Mouse (Mus musculus) liver, adult 2 months (tissue): ENCODE measurements at regions not wholly inside any gene's neighbourhood (a gene's known extent, or its start where the extent isn't known, plus 50 kb on each side); places are given as distances from the start of the nearest gene placed in this dataset.

Experiments
- DNase-seq: peaks from one replicate; pipeline ENCODE4 v3.0.0-alpha.2; 2011; ENCODE audit warnings: low read depth, low spot score; ENCODE audit errors: extremely low read depth
- H3K27ac ChIP-seq: fragments of 200-500 bp; replicated peaks from 2 replicates; pipeline ENCODE4 v1.5.1; 2012; ENCODE audit warnings: low read depth, mild to moderate bottlenecking, control low read depth, inconsistent platforms, low read length; ENCODE audit not compliant: insufficient read depth
- H3K27me3 ChIP-seq: fragments of 200-500 bp; 2 replicates; pipeline ENCODE4 v1.6.1; 2012; ENCODE audit warnings: mild to moderate bottlenecking, moderate library complexity, low read length, inconsistent platforms; ENCODE audit not compliant: control insufficient read depth, insufficient read depth
- H3K36me3 ChIP-seq: fragments of 200-500 bp; 2 replicates; pipeline ENCODE4 v1.6.1; 2012; ENCODE audit warnings: low read length, inconsistent platforms; ENCODE audit not compliant: control insufficient read depth, insufficient read depth
- H3K4me1 ChIP-seq: fragments of 200-500 bp; 2 replicates; pipeline ENCODE4 v1.6.1; 2011; ENCODE audit warnings: low read length; ENCODE audit not compliant: control insufficient read depth, insufficient read depth
- H3K4me3 ChIP-seq: fragments of 200-500 bp; 2 replicates; pipeline ENCODE4 v1.5.1; 2011; ENCODE audit warnings: low read depth, mild to moderate bottlenecking, control low read depth, low read length, moderate library complexity; ENCODE audit not compliant: insufficient read depth
- H3K79me2 ChIP-seq: fragments of 200-500 bp; 2 replicates; pipeline ENCODE4 v1.6.1; 2012; ENCODE audit warnings: inconsistent platforms, mild to moderate bottlenecking, low read length, moderate library complexity; ENCODE audit not compliant: control insufficient read depth, insufficient read depth
- H3K9ac ChIP-seq: fragments of 200-500 bp; 2 replicates; pipeline ENCODE4 v1.6.1; 2012; ENCODE audit warnings: low read depth, mild to moderate bottlenecking, control low read depth, inconsistent platforms, low read length
- CTCF ChIP-seq: fragments of 200-500 bp; IDR thresholded peaks from 2 replicates; pipeline ENCODE4 v1.5.1; 2011; ENCODE audit warnings: low read depth, low read length, control low read depth
- POLR2A ChIP-seq: fragments of 200-500 bp; IDR thresholded peaks from 2 replicates; pipeline ENCODE4 v1.6.1; 2011; ENCODE audit warnings: low read length, control low read depth; ENCODE audit not compliant: insufficient read depth; ENCODE audit errors: extremely low read depth
- WGBS: fragments of 180-500 bp; shearing (Covaris S2); methylation state at CpG from one replicate; pipeline ENCODE4 v1.1.7; 2018; 5-methylcytosine and 5-hydroxymethylcytosine counted together

GRCm38 (mm10) chr6:141041781-141042625, 207.1 kb upstream of the Pde3a start:
- H3K4me1 ChIP-seq, result no peaks in the 10 kb centered on the region
- H3K79me2 ChIP-seq, result no peaks in the 10 kb centered on the region
- TF ChIP-seq CTCF (no peak), POLR2A (no peak)
- peak; percentile 32 for DNase-seq
- H3K27me3 ChIP-seq, result peaks cover 3% of the 10 kb centered on the region; the same call in 1 of the 2 replicates
- no peaks in the 10 kb centered on the region for H3K36me3 ChIP-seq
- WGBS, result 37% methylated on average over 16 of the region's 16 CpGs
- no peak overlapping the region for H3K4me3 ChIP-seq
- no peak overlapping the region for H3K9ac ChIP-seq
- no peak overlapping the region for H3K27ac ChIP-seq

GRCm38 (mm10) chr6:141048271-141048670, 200.8 kb upstream of the Pde3a start:
- no peak for TF ChIP-seq CTCF
- no peak for TF ChIP-seq POLR2A
- Histone ChIP-seq H3K4me3 (no peak overlapping the region), H3K79me2 (no peaks in the 10 kb centered on the region), H3K27ac (no peak overlapping the region), H3K9ac (no peak overlapping the region), H3K27me3 (peaks cover 3% of the 10 kb centered on the region; the same call in 1 of the 2 replicates), H3K36me3 (no peaks in the 10 kb centered on the region), H3K4me1 (no peaks in the 10 kb centered on the region)
- WGBS, result 68% methylated on average over 2 of the region's 2 CpGs
- DNase-seq, result no peak

- Histone ChIP-seq H3K4me1 (no peaks in the 10 kb centered on the region), H3K9ac (no peak overlapping the region), H3K36me3 (no peaks in the 10 kb centered on the region), H3K4me3 (no peak overlapping the region), H3K79me2 (no peaks in the 10 kb centered on the region), H3K27ac (no peak overlapping the region), H3K27me3 (peaks cover 3% of the 10 kb centered on the region; the same call in 1 of the 2 replicates)
- 71% methylated on average over 11 of the region's 11 CpGs for WGBS
- TF ChIP-seq CTCF (no peak), POLR2A (no peak)
- DNase-seq, result no peak
Observed at GRCm38 (mm10) chr6:141050038-141050684, 198.9 kb upstream of the Pde3a start.

- Histone ChIP-seq H3K4me3 (no peak overlapping the region), H3K79me2 (no peaks in the 10 kb centered on the region), H3K36me3 (no peaks in the 10 kb centered on the region), H3K9ac (no peak overlapping the region), H3K27ac (no peak overlapping the region), H3K27me3 (no peaks in the 10 kb centered on the region), H3K4me1 (no peaks in the 10 kb centered on the region)
- no peak for TF ChIP-seq CTCF
- TF ChIP-seq POLR2A, result no peak
- DNase-seq, result no peak
- 76% methylated on average over 7 of the region's 7 CpGs for WGBS
Observed at GRCm38 (mm10) chr6:141054026-141054425, 195.0 kb upstream of the Pde3a start.

- no peaks in the 10 kb centered on the region for H3K79me2 ChIP-seq
- no peaks in the 10 kb centered on the region for H3K4me1 ChIP-seq
- H3K36me3 ChIP-seq, result no peaks in the 10 kb centered on the region
- H3K9ac ChIP-seq, result no peak overlapping the region
- no peak overlapping the region for H3K4me3 ChIP-seq
- no peak for DNase-seq
- H3K27me3 ChIP-seq, result no peaks in the 10 kb centered on the region
- H3K27ac ChIP-seq, result no peak overlapping the region
- WGBS, result 87% methylated on average over 11 of the region's 11 CpGs
- TF ChIP-seq POLR2A (no peak), CTCF (no peak)
Observed at GRCm38 (mm10) chr6:141059250-141059916, 189.7 kb upstream of the Pde3a start.

GRCm38 (mm10) chr6:141065724-141066123, 183.3 kb upstream of the Pde3a start:
- H3K4me3 ChIP-seq, result no peak overlapping the region
- peak; percentile 9 for DNase-seq
- no peaks in the 10 kb centered on the region for H3K4me1 ChIP-seq
- 75% methylated on average over 4 of the region's 4 CpGs for WGBS
- no peaks in the 10 kb centered on the region for H3K79me2 ChIP-seq
- TF ChIP-seq CTCF, result no peak
- no peak for TF ChIP-seq POLR2A
- no peak overlapping the region for H3K9ac ChIP-seq
- H3K27me3 ChIP-seq, result no peaks in the 10 kb centered on the region
- no peak overlapping the region for H3K27ac ChIP-seq
- H3K36me3 ChIP-seq, result no peaks in the 10 kb centered on the region
